Mouse (Mus musculus): ENCODE results near the gene Apbb2.

DNA sequence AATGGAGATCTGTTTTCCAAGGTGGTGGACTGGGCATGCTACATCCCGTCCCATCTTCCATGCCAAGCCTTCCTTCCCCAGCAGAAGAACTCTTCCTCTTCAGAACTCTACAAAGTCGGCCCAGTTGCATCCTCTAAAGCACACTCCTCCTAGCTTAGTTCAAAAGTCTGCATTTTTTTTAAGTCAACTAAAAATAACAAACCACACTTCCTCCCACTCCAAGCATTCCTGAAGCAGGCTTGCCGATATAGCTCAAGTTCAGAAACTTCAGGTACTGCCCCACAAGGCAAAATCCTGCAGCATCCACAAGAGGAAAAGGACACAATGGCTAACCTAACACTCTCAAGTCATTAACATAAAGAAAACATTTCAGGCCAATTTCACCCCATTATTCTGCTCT, 4.9 kb downstream of the Apbb2 start:
- TF ChIP-seq ZMIZ1 (IDR thresholded peaks at IDR 0.05; ENCODE audit: low read depth, low read length) (no peak), TCF12 (IDR thresholded peaks at IDR 0.05; ENCODE audit: low read depth, low read length) (no peak), CTCF (conservative IDR thresholded peaks at IDR 0.05 in 1 of 2, IDR thresholded peaks at IDR 0.05 in 1 of 2; ENCODE audit: low read depth in 2 of 2, low read length in 2 of 2) (no peak), USF1 (IDR thresholded peaks at IDR 0.05; ENCODE audit: low read depth, low read length) (no peak), POLR2A (IDR thresholded peaks at IDR 0.05; ENCODE audit: low read depth, low read length) (no peak), MAFK (IDR thresholded peaks at IDR 0.05; ENCODE audit: insufficient replicate concordance, low read length) (no peak), HCFC1 (IDR thresholded peaks at IDR 0.05; ENCODE audit: low read depth, low read length) (no peak), EP300 (IDR thresholded peaks at IDR 0.05; ENCODE audit: low read length) (no peak), TBP (conservative IDR thresholded peaks at IDR 0.05; ENCODE audit: low read depth, low read length) (no peak), RAD21 (IDR thresholded peaks at IDR 0.05; ENCODE audit: low read depth, low read length) (no peak), E2F4 (IDR thresholded peaks at IDR 0.05; ENCODE audit: insufficient replicate concordance, low read depth, low read length) (no peak)

Data from CH12.LX (cell line).